Mouse (Mus musculus): ENCODE measurements at regions not wholly inside any gene's neighbourhood (a gene's known extent, or its start where the extent isn't known, plus 50 kb on each side); places are given as distances from the start of the nearest gene placed in this dataset.

- no peaks in the 10 kb centered on the region for H3K27me3 ChIP-seq (ENCODE audit: insufficient read depth, low read length)
- no peak overlapping the region for H3K4me2 ChIP-seq (ENCODE audit: low read depth)
- no peak overlapping the region for H3K27ac ChIP-seq (ENCODE audit: low read depth, low read length)
- H3K4me1 ChIP-seq (ENCODE audit: insufficient read depth) = no peaks in the 10 kb centered on the region
- no peaks in the 10 kb centered on the region for H3K36me3 ChIP-seq (ENCODE audit: insufficient read depth)
- TF ChIP-seq CTCF (IDR thresholded peaks at IDR 0.05; ENCODE audit: low read depth) = no peak
- ATAC-seq (no peak), DNase-seq (no peak)
- 70% methylated on average over 3 of the region's 3 CpGs for WGBS
- no peak overlapping the region for H3K4me3 ChIP-seq (ENCODE audit: low read depth, low read length)
- H3K9ac ChIP-seq = no peak overlapping the region
- no peaks in the 10 kb centered on the region for H3K9me3 ChIP-seq (ENCODE audit: low read length)
Observed at GRCm38 (mm10) chr6:50882298-50882697, 228.1 kb upstream of the Npvf start.

GRCm38 (mm10) chr6:50882759-50883158 lies 228.5 kb upstream of the Npvf start:
- WGBS = 38% methylated on average over 4 of the region's 4 CpGs
- Histone ChIP-seq H3K4me2 (ENCODE audit: low read depth) (no peak overlapping the region), H3K4me1 (ENCODE audit: insufficient read depth) (no peaks in the 10 kb centered on the region), H3K27ac (ENCODE audit: low read depth, low read length) (no peak overlapping the region), H3K36me3 (ENCODE audit: insufficient read depth) (no peaks in the 10 kb centered on the region), H3K9me3 (ENCODE audit: low read length) (no peaks in the 10 kb centered on the region), H3K27me3 (ENCODE audit: insufficient read depth, low read length) (no peaks in the 10 kb centered on the region), H3K4me3 (ENCODE audit: low read depth, low read length) (no peak overlapping the region), H3K9ac (no peak overlapping the region)
- no peak for ATAC-seq
- DNase-seq = no peak
- TF ChIP-seq CTCF (IDR thresholded peaks at IDR 0.05; ENCODE audit: low read depth) = no peak

GRCm38 (mm10) chr6:50885031-50885430 lies 230.8 kb upstream of the Npvf start:
- WGBS = 91% methylated on average over 4 of the region's 4 CpGs
- no peaks in the 10 kb centered on the region for H3K27me3 ChIP-seq (ENCODE audit: insufficient read depth, low read length)
- no peak overlapping the region for H3K4me3 ChIP-seq (ENCODE audit: low read depth, low read length)
- H3K36me3 ChIP-seq (ENCODE audit: insufficient read depth) = no peaks in the 10 kb centered on the region
- no peak for TF ChIP-seq CTCF (IDR thresholded peaks at IDR 0.05; ENCODE audit: low read depth)
- no peak overlapping the region for H3K4me2 ChIP-seq (ENCODE audit: low read depth)
- no peaks in the 10 kb centered on the region; the same call in 1 of the 2 replicates for H3K4me1 ChIP-seq (ENCODE audit: insufficient read depth)
- H3K9ac ChIP-seq = no peak overlapping the region
- no peaks in the 10 kb centered on the region for H3K9me3 ChIP-seq (ENCODE audit: low read length)
- ATAC-seq (no peak), DNase-seq (no peak)
- no peak overlapping the region for H3K27ac ChIP-seq (ENCODE audit: low read depth, low read length)

- no peak overlapping the region for H3K4me2 ChIP-seq (ENCODE audit: low read depth)
- H3K27me3 ChIP-seq (ENCODE audit: insufficient read depth, low read length) = no peaks in the 10 kb centered on the region
- no peak for TF ChIP-seq CTCF (IDR thresholded peaks at IDR 0.05; ENCODE audit: low read depth)
- 61% methylated on average over 8 of the region's 8 CpGs for WGBS
- no peak overlapping the region for H3K27ac ChIP-seq (ENCODE audit: low read depth, low read length)
- ATAC-seq (no peak), DNase-seq (no peak)
- no peaks in the 10 kb centered on the region for H3K9me3 ChIP-seq (ENCODE audit: low read length)
- no peaks in the 10 kb centered on the region for H3K36me3 ChIP-seq (ENCODE audit: insufficient read depth)
- peaks cover 3% of the 10 kb centered on the region; the same call in 1 of the 2 replicates for H3K4me1 ChIP-seq (ENCODE audit: insufficient read depth)
- H3K4me3 ChIP-seq (ENCODE audit: low read depth, low read length) = no peak overlapping the region
- no peak overlapping the region for H3K9ac ChIP-seq
Observed at GRCm38 (mm10) chr6:50885771-50886360, 231.6 kb upstream of the Npvf start.

GRCm38 (mm10) chr6:50890370-50891204 lies 236.3 kb upstream of the Npvf start:
- Histone ChIP-seq H3K4me2 (ENCODE audit: low read depth) (peak overlapping the region; percentile 17), H3K36me3 (ENCODE audit: insufficient read depth) (no peaks in the 10 kb centered on the region), H3K27me3 (ENCODE audit: insufficient read depth, low read length) (no peaks in the 10 kb centered on the region), H3K4me3 (ENCODE audit: low read depth, low read length) (no peak overlapping the region), H3K4me1 (ENCODE audit: insufficient read depth) (peaks cover 11% of the 10 kb centered on the region), H3K9ac (peak overlapping the region; percentile 45), H3K27ac (ENCODE audit: low read depth, low read length) (peak overlapping the region; percentile 90), H3K9me3 (ENCODE audit: low read length) (no peaks in the 10 kb centered on the region)
- DNase-seq (peak; percentile 91), ATAC-seq (peak; percentile 91)
- TF ChIP-seq CTCF (IDR thresholded peaks at IDR 0.05; ENCODE audit: low read depth) = no peak
- 9% methylated on average over 25 of the region's 25 CpGs for WGBS

- 38% methylated on average over 3 of the region's 3 CpGs for WGBS
- DNase-seq (no peak), ATAC-seq (no peak)
- Histone ChIP-seq H3K27me3 (ENCODE audit: insufficient read depth, low read length) (no peaks in the 10 kb centered on the region), H3K4me3 (ENCODE audit: low read depth, low read length) (no peak overlapping the region), H3K9me3 (ENCODE audit: low read length) (no peaks in the 10 kb centered on the region), H3K4me1 (ENCODE audit: insufficient read depth) (peaks cover 11% of the 10 kb centered on the region), H3K36me3 (ENCODE audit: insufficient read depth) (no peaks in the 10 kb centered on the region), H3K4me2 (ENCODE audit: low read depth) (peak overlapping the region; percentile 17; the same call in 1 of the 2 replicates), H3K9ac (peak overlapping the region; percentile 45), H3K27ac (ENCODE audit: low read depth, low read length) (peak overlapping the region; percentile 90)
- no peak for TF ChIP-seq CTCF (IDR thresholded peaks at IDR 0.05; ENCODE audit: low read depth)
Observed at GRCm38 (mm10) chr6:50891205-50891526, 236.9 kb upstream of the Npvf start.

- H3K4me3 ChIP-seq (ENCODE audit: low read depth, low read length) = no peak overlapping the region
- WGBS = 92% methylated on average over 3 of the region's 3 CpGs
- H3K36me3 ChIP-seq (ENCODE audit: insufficient read depth) = no peaks in the 10 kb centered on the region
- no peak for ATAC-seq
- no peak for DNase-seq
- no peak overlapping the region for H3K9ac ChIP-seq
- no peak for TF ChIP-seq CTCF (IDR thresholded peaks at IDR 0.05; ENCODE audit: low read depth)
- no peak overlapping the region for H3K4me2 ChIP-seq (ENCODE audit: low read depth)
- 0 out of 2 replicates have a peak, but pooled peaks cover 7% of the 10 kb centered on the region for H3K9me3 ChIP-seq (ENCODE audit: low read length)
- H3K27ac ChIP-seq (ENCODE audit: low read depth, low read length) = no peak overlapping the region
- H3K27me3 ChIP-seq (ENCODE audit: insufficient read depth, low read length) = no peaks in the 10 kb centered on the region
- H3K4me1 ChIP-seq (ENCODE audit: insufficient read depth) = no peaks in the 10 kb centered on the region
Observed at GRCm38 (mm10) chr6:50898792-50899191, 244.6 kb upstream of the Npvf start.

Measured in forebrain, postnatal 0 days (tissue).